Comparison of ENCODE assay signal across 8 mouse cellular contexts in genomic region chr2:103957649-103958546, GRCm38 (mm10). TPM values are rescaled to one million over a fixed set of nuclear protein-coding genes. Genes with fewer than 3 reads are reported as not detected.
DNase-seq lines count a peak whose midpoint lies in the region; ATAC-seq and TF ChIP-seq lines count a peak whose summit lies in the region.

Lmo2 (plus strand) TSS chr2:103957986.

- H3K27me3 ChIP-seq in CH12.LX (replicated peaks): no peaks in the 10 kb centered on the region
- H3K27me3 ChIP-seq in forebrain, embryonic 16.5 days (replicated peaks; ENCODE audit: control insufficient read depth, insufficient read depth, low read length): no peaks in the 10 kb centered on the region
- no peaks in the 10 kb centered on the region for H3K27me3 ChIP-seq in intestine, postnatal 0 days (replicated peaks; ENCODE audit: control insufficient read depth, insufficient read depth, low read length)
- H3K27me3 ChIP-seq in thymus, adult 2 months (ENCODE audit: control insufficient read depth, insufficient read depth, low read length): no peaks in the 10 kb centered on the region

- H3K4me2 ChIP-seq in CH12.LX (ENCODE audit: insufficient read depth, low read depth, poor library complexity, severe bottlenecking): no peak within 1 kb of the TSS
- no peak within 1 kb of the TSS for H3K4me2 ChIP-seq in forebrain, embryonic 16.5 days (ENCODE audit: low read length)
- no peak within 1 kb of the TSS for H3K4me2 ChIP-seq in intestine, postnatal 0 days (replicated peaks; ENCODE audit: low read depth)

- no peaks in the 10 kb centered on the region for H3K36me3 ChIP-seq in CH12.LX (replicated peaks in 1 of 2; ENCODE audit: control insufficient read depth in 1 of 2, insufficient read depth in 1 of 2, low read length in 1 of 2)
- no peaks in the 10 kb centered on the region for H3K36me3 ChIP-seq in forebrain, embryonic 16.5 days (ENCODE audit: control insufficient read depth, insufficient read depth)
- H3K36me3 ChIP-seq in intestine, postnatal 0 days (ENCODE audit: control insufficient read depth, insufficient read depth): no peaks in the 10 kb centered on the region
- H3K36me3 ChIP-seq in thymus, adult 2 months (ENCODE audit: control insufficient read depth, insufficient read depth, low read length): no peaks in the 10 kb centered on the region

- no peak for TF ChIP-seq POLR2A in CH12.LX (IDR thresholded peaks at IDR 0.05; ENCODE audit: low read depth, low read length)
- TF ChIP-seq POLR2A in thymus, adult 2 months (IDR thresholded peaks at IDR 0.05; ENCODE audit: control insufficient read depth, extremely low read depth, insufficient read depth, low read length, poor library complexity): no peak

- 80% methylated on average over 10 of the region's 10 CpGs for WGBS in forebrain, embryonic 16.5 days
- 49% methylated on average over 10 of the region's 10 CpGs for WGBS in intestine, postnatal 0 days
- WGBS in thymus, adult 2 months: 87% methylated on average over 10 of the region's 10 CpGs

- no peak for TF ChIP-seq RAD21 in CH12.LX (IDR thresholded peaks at IDR 0.05; ENCODE audit: low read depth, low read length)

- no peak within 1 kb of the TSS for H3K9ac ChIP-seq in CH12.LX (ENCODE audit: insufficient read depth, low read depth)
- no peak within 1 kb of the TSS for H3K9ac ChIP-seq in forebrain, embryonic 16.5 days (replicated peaks; ENCODE audit: low read depth, low read length)
- H3K9ac ChIP-seq in intestine, postnatal 0 days (ENCODE audit: low read depth, low read length): no peak within 1 kb of the TSS

- dilution Hi-C loops in CH12.LX (cut with MboI; ENCODE audit: extremely low pct_ligation_motif_present, extremely low pct_unique_long_range_greater_than_20kb, low sequenced_read_pairs): no loop called here

- H3K27ac ChIP-seq in CH12.LX (ENCODE audit: insufficient read depth, low read depth): no peak within 1 kb of the TSS
- no peak within 1 kb of the TSS for H3K27ac ChIP-seq in forebrain, embryonic 16.5 days (ENCODE audit: low read length)
- H3K27ac ChIP-seq in intestine, postnatal 0 days (ENCODE audit: low read depth, low read length): no peak within 1 kb of the TSS
- H3K27ac ChIP-seq in thymus, adult 2 months (ENCODE audit: control insufficient read depth, insufficient read depth, low read length): no peak within 1 kb of the TSS

- no peak for TF ChIP-seq EP300 in CH12.LX (IDR thresholded peaks at IDR 0.05; ENCODE audit: low read length)

- no peak within 1 kb of the TSS for H3K4me3 ChIP-seq in CH12.LX (replicated peaks in 1 of 3; ENCODE audit: low read depth in 2 of 3, low read length in 2 of 3, poor library complexity in 1 of 3)
- no peak within 1 kb of the TSS for H3K4me3 ChIP-seq in forebrain, embryonic 16.5 days (replicated peaks; ENCODE audit: low read length)
- no peak within 1 kb of the TSS for H3K4me3 ChIP-seq in intestine, postnatal 0 days (ENCODE audit: low read depth, low read length)
- no peak within 1 kb of the TSS for H3K4me3 ChIP-seq in thymus, adult 2 months (ENCODE audit: control insufficient read depth, insufficient read depth, low read length)

- no peaks in the 10 kb centered on the region for H3K9me3 ChIP-seq in CH12.LX (replicated peaks; ENCODE audit: low read length)
- H3K9me3 ChIP-seq in forebrain, embryonic 16.5 days (ENCODE audit: control insufficient read depth, low read length): no peaks in the 10 kb centered on the region
- no peaks in the 10 kb centered on the region for H3K9me3 ChIP-seq in intestine, postnatal 0 days (ENCODE audit: control insufficient read depth)

- no peak for ATAC-seq in forebrain, embryonic 16.5 days
- ATAC-seq in intestine, postnatal 0 days: no peak
- peak; percentile 31 for ATAC-seq in megakaryocyte-erythroid progenitor cell, adult 5-6 weeks (replicated peaks; ENCODE audit: low FRiP score, low TSS enrichment, poor library complexity, severe bottlenecking)
- ATAC-seq in CD4-positive, CD25-positive, alpha-beta regulatory T cell, adult 4 months: no peak

- in situ Hi-C loops in CH12.LX (cut with MboI; ENCODE audit: low pct_ligation_motif_present, low pct_unique_long_range_greater_than_20kb, low sequenced_read_pairs): no loop called here

- H3K79me2 ChIP-seq in CH12.LX (replicated peaks; ENCODE audit: control insufficient read depth, extremely low read depth, insufficient read depth, poor library complexity, severe bottlenecking): no peaks in the 10 kb centered on the region

- DNase-seq in CH12.LX (ENCODE audit: extremely low read depth): no peak
- DNase-seq in adrenal gland, adult 2 months: no peak
- DNase-seq in right cerebral cortex, postnatal 4 days: no peak
- DNase-seq in thymus, adult 2 months: no peak

- TF ChIP-seq CTCF in CH12.LX (conservative IDR thresholded peaks at IDR 0.05 in 1 of 2, IDR thresholded peaks at IDR 0.05 in 1 of 2; ENCODE audit: low read depth in 2 of 2, low read length in 2 of 2): no peak
- no peak for TF ChIP-seq CTCF in intestine, postnatal 0 days (IDR thresholded peaks at IDR 0.05; ENCODE audit: low read depth)
- no peak for TF ChIP-seq CTCF in thymus, adult 2 months (IDR thresholded peaks at IDR 0.05; ENCODE audit: borderline replicate concordance, control insufficient read depth, extremely low read depth, insufficient read depth, low read length, poor library complexity)

- H3K4me1 ChIP-seq in CH12.LX (ENCODE audit: control insufficient read depth in 1 of 2, insufficient read depth in 2 of 2): peaks cover 9 to 17% of the 10 kb centered on the region in 2 experiments
- peaks cover 6% of the 10 kb centered on the region; the same call in 1 of the 2 replicates for H3K4me1 ChIP-seq in forebrain, embryonic 16.5 days (replicated peaks; ENCODE audit: control insufficient read depth, insufficient read depth, low read length)
- H3K4me1 ChIP-seq in intestine, postnatal 0 days (replicated peaks; ENCODE audit: control insufficient read depth, insufficient read depth, low read length): no peaks in the 10 kb centered on the region
- H3K4me1 ChIP-seq in thymus, adult 2 months (replicated peaks; ENCODE audit: control insufficient read depth, insufficient read depth, low read length): no peaks in the 10 kb centered on the region; the same call in 1 of the 2 replicates

TF ChIP-seq in CH12.LX, 34 proteins besides CTCF, POLR2A, EP300 and RAD21:
- TF ChIP-seq ZKSCAN1 (IDR thresholded peaks at IDR 0.05; ENCODE audit: borderline replicate concordance, low read depth, low read length): no peak
- no peak for TF ChIP-seq MXI1 (IDR thresholded peaks at IDR 0.05; ENCODE audit: low read depth, low read length)
- TF ChIP-seq HCFC1 (IDR thresholded peaks at IDR 0.05; ENCODE audit: low read depth, low read length): no peak
- TF ChIP-seq UBTF (IDR thresholded peaks at IDR 0.05; ENCODE audit: low read depth, low read length): no peak
- TF ChIP-seq GABPA (IDR thresholded peaks at IDR 0.05; ENCODE audit: insufficient replicate concordance, low read depth, low read length): no peak
- no peak for TF ChIP-seq ZNF384 (IDR thresholded peaks at IDR 0.05; ENCODE audit: low read depth, low read length)
- TF ChIP-seq USF2 (conservative IDR thresholded peaks at IDR 0.05; ENCODE audit: low read depth, low read length): no peak
- no peak for TF ChIP-seq MAFK (IDR thresholded peaks at IDR 0.05; ENCODE audit: insufficient replicate concordance, low read length)
- TF ChIP-seq BHLHE40 (IDR thresholded peaks at IDR 0.05; ENCODE audit: low read depth, low read length): no peak
- TF ChIP-seq IRF4 (IDR thresholded peaks at IDR 0.05; ENCODE audit: low read depth, low read length): no peak
- no peak for TF ChIP-seq KAT2A (IDR thresholded peaks at IDR 0.05; ENCODE audit: insufficient replicate concordance, low read length)
- no peak for TF ChIP-seq SMC3 (IDR thresholded peaks at IDR 0.05; ENCODE audit: low read depth, low read length)
- TF ChIP-seq USF1 (IDR thresholded peaks at IDR 0.05; ENCODE audit: low read depth, low read length): no peak
- TF ChIP-seq POLR2AphosphoS2 (IDR thresholded peaks at IDR 0.05; ENCODE audit: low read depth, low read length): no peak

RNA-seq across cellular contexts. Expression of gene Lmo2, which starts in this region (rescaled TPM):
- total RNA-seq in CH12.LX (2012; rRNA removed): 108 and 109 TPM in 2 replicates
- 61.3 and 63.6 TPM in 2 replicates for total RNA-seq in CH12.LX (2014; rRNA removed)
- 43.3 and 49.6 TPM in 2 replicates for polyA plus RNA-seq in CH12.LX (2012; ENCODE audit: insufficient read length, low read depth)
- total RNA-seq in adrenal gland, adult 2 months (2021): 10 to 100 TPM; 19.1 to 31.8 TPM
- 24.0 and 26.7 TPM in 2 replicates for polyA plus RNA-seq in adrenal gland, adult 2 months (2012; rRNA removed)
- 19.8 and 20.0 TPM in 2 replicates for polyA plus RNA-seq in forebrain, embryonic 16.5 days (2015; fragmentation: Nextera tagmentation; extraction: Ambion mirVana)
- 11.1 and 12.9 TPM in 2 replicates for polyA plus RNA-seq in intestine, postnatal 0 days (2015; fragmentation: Nextera tagmentation; extraction: Ambion mirVana)
- 386 and 431 TPM in 2 replicates for total RNA-seq in megakaryocyte-erythroid progenitor cell, adult 5-6 weeks (2014; fragmentation: Nextera tagmentation)
- total RNA-seq in megakaryocyte-erythroid progenitor cell, adult 5-6 weeks (2017): 391 and 392 TPM in 2 replicates
- polyA plus RNA-seq in CD4-positive, CD25-positive, alpha-beta regulatory T cell, adult 4 months (2017; shearing (Covaris generic)): 1 to 10 TPM in 1 of 2 experiments, under 1 TPM in 1; 0.38 to 2.1 TPM
- polyA plus RNA-seq in thymus, adult 2 months (2012; rRNA removed): 8.0 and 9.6 TPM in 2 replicates
